Mouse (Mus musculus) ES-E14 (cell line): ENCODE data around the gene Cpvl.

ENCODE experiments used
- CHD2 ChIP-seq: IDR thresholded peaks from 2 replicates; pipeline ENCODE4 v1.6.1; 2014; ENCODE audit warnings: mild to moderate bottlenecking, low read depth, low read length, inconsistent platforms
- ZC3H11A ChIP-seq: IDR thresholded peaks from 2 replicates; pipeline ENCODE4 v1.6.1; 2012; ENCODE audit warnings: low read depth, mild to moderate bottlenecking, inconsistent platforms, low read length, borderline replicate concordance
- ZNF384 ChIP-seq: IDR thresholded peaks from 2 replicates; pipeline ENCODE4 v1.6.1; 2012; ENCODE audit warnings: low read depth, low read length, inconsistent platforms

GRCm38 (mm10) chr6:53968550-53968949, 9.9 kb downstream of the Cpvl start:
- TF ChIP-seq ZC3H11A (no peak), ZNF384 (no peak), CHD2 (no peak)
